Mouse (Mus musculus): ENCODE results near the gene Trim12a. TPM values are rescaled to one million over a fixed set of nuclear protein-coding genes. Genes with fewer than 3 reads are reported as not detected.
"Not testable (repeated sequence)": the region's sequence is repeated elsewhere in the genome, so short reads cannot be mapped to it uniquely, and the experiment has no call there.

The Trim12a gene
- 2.0 and 2.4 TPM in 2 replicates for polyA plus RNA-seq (2012; rRNA removed)
- polyA plus RNA-seq (2014; fragmentation: Nextera tagmentation; extraction: Ambion mirVana): 2.3 and 2.8 TPM in 2 replicates

- 10% methylated on average over 4 of the region's 4 CpGs for WGBS (ENCODE audit: insufficient replicate concordance)
- ATAC-seq (ENCODE audit: insufficient read depth): peak; percentile 95
Measured at GRCm38 (mm10) chr7:104315369-104316080, at the start of gene Trim12a. Gene Trim12a (minus strand): TSS chr7:104315466.

GRCm38 (mm10) chr7:104353600-104353967 lies 38.3 kb upstream of the Trim12a start:
- peak; percentile 44 for ATAC-seq (ENCODE audit: insufficient read depth)

More at GRCm38 (mm10) chr7:104315369-104316080, at the start of gene Trim12a:
- not testable (repeated sequence) for H3K4me1 ChIP-seq (replicated peaks; ENCODE audit: control insufficient read depth in 2 of 2, insufficient read depth in 2 of 2, low read length in 1 of 2); H3K36me3 ChIP-seq (replicated peaks; ENCODE audit: control insufficient read depth, insufficient read depth, low read depth); H3K27me3 ChIP-seq (ENCODE audit: control insufficient read depth, insufficient read depth, low read length); H3K9me3 ChIP-seq (ENCODE audit: control insufficient read depth, low read length); DNase-seq (ENCODE audit: low read depth in 3 of 3, low spot score in 3 of 3)
- peak within 1 kb of the TSS; percentile 58 to 63 for H3K4me3 ChIP-seq (ENCODE audit: insufficient read depth in 1 of 2, low read depth in 2 of 2, low read length in 2 of 2)
- H3K27ac ChIP-seq: peak within 1 kb of the TSS; percentile 27; the same call in 1 of the 2 replicates
- H3K9ac ChIP-seq (replicated peaks): peak within 1 kb of the TSS; percentile 62
- peak within 1 kb of the TSS; percentile 68 for H3K4me2 ChIP-seq (ENCODE audit: low read depth)

GRCm38 (mm10) chr7:104352717-104353599 lies 37.7 kb upstream of the Trim12a start, which contains the start of gene Trim12c:
Gene Trim12c (minus strand): TSS chr7:104353362.
- Histone ChIP-seq H3K27me3 (ENCODE audit: control insufficient read depth, insufficient read depth, low read length) (no peaks in the 10 kb centered on the region), H3K9ac (replicated peaks) (peak within 1 kb of the TSS; percentile 59), H3K27ac (peak within 1 kb of the TSS; percentile 53), H3K9me3 (ENCODE audit: control insufficient read depth, low read length) (no peaks in the 10 kb centered on the region), H3K4me1 (replicated peaks; ENCODE audit: control insufficient read depth in 2 of 2, insufficient read depth in 2 of 2, low read length in 1 of 2) (peaks cover 0 to 9% of the 10 kb centered on the region in 2 experiments; a peak in 2 of 4 replicates), H3K4me3 (ENCODE audit: insufficient read depth in 1 of 2, low read depth in 2 of 2, low read length in 2 of 2) (peak within 1 kb of the TSS; percentile 62 to 77), H3K36me3 (replicated peaks; ENCODE audit: control insufficient read depth, insufficient read depth, low read depth) (no peaks in the 10 kb centered on the region), H3K4me2 (ENCODE audit: low read depth) (peak within 1 kb of the TSS; percentile 74)
- 2% methylated on average over 14 of the region's 14 CpGs for WGBS (ENCODE audit: insufficient replicate concordance)
- ATAC-seq (ENCODE audit: insufficient read depth) (peak; percentile 100), DNase-seq (ENCODE audit: low read depth in 3 of 3, low spot score in 3 of 3) (peak; percentile 68 to 81 (median 78))
- TF ChIP-seq EP300 (IDR thresholded peaks at IDR 0.05; ENCODE audit: low read depth) (peak; percentile 23; the same call in 1 of the 2 replicates), CTCF (IDR thresholded peaks at IDR 0.05; ENCODE audit: low read depth) (no peak)

More at GRCm38 (mm10) chr7:104353600-104353967, 38.3 kb upstream of the Trim12a start:
- H3K9ac ChIP-seq (replicated peaks): no peak overlapping the region
- H3K4me1 ChIP-seq (replicated peaks; ENCODE audit: control insufficient read depth in 2 of 2, insufficient read depth in 2 of 2, low read length in 1 of 2): peaks cover 0 to 9% of the 10 kb centered on the region in 2 experiments; a peak in 2 of 4 replicates
- H3K36me3 ChIP-seq (replicated peaks; ENCODE audit: control insufficient read depth, insufficient read depth, low read depth): no peaks in the 10 kb centered on the region
- H3K27me3 ChIP-seq (ENCODE audit: control insufficient read depth, insufficient read depth, low read length): no peaks in the 10 kb centered on the region
- WGBS (ENCODE audit: insufficient replicate concordance): 63% methylated on average over 2 of the region's 2 CpGs
- H3K4me2 ChIP-seq (ENCODE audit: low read depth): peak overlapping the region; percentile 74
- DNase-seq (ENCODE audit: low read depth in 3 of 3, low spot score in 3 of 3): no peak
- peak overlapping the region; percentile 47; the same call in 1 of the 2 replicates for H3K27ac ChIP-seq
- peak overlapping the region; percentile 62 to 77 for H3K4me3 ChIP-seq (ENCODE audit: insufficient read depth in 1 of 2, low read depth in 2 of 2, low read length in 2 of 2)
- TF ChIP-seq CTCF (IDR thresholded peaks at IDR 0.05; ENCODE audit: low read depth) (no peak), EP300 (IDR thresholded peaks at IDR 0.05; ENCODE audit: low read depth) (no peak)
- no peaks in the 10 kb centered on the region for H3K9me3 ChIP-seq (ENCODE audit: control insufficient read depth, low read length)

- H3K4me3 ChIP-seq (ENCODE audit: insufficient read depth in 1 of 2, low read depth in 2 of 2, low read length in 2 of 2); H3K27me3 ChIP-seq (ENCODE audit: control insufficient read depth, insufficient read depth, low read length); H3K4me2 ChIP-seq (ENCODE audit: low read depth); DNase-seq (ENCODE audit: low read depth in 3 of 3, low spot score in 3 of 3); H3K4me1 ChIP-seq (replicated peaks; ENCODE audit: control insufficient read depth in 2 of 2, insufficient read depth in 2 of 2, low read length in 1 of 2); ATAC-seq (ENCODE audit: insufficient read depth); H3K9ac ChIP-seq (replicated peaks); H3K9me3 ChIP-seq (ENCODE audit: control insufficient read depth, low read length); H3K27ac ChIP-seq; H3K36me3 ChIP-seq (replicated peaks; ENCODE audit: control insufficient read depth, insufficient read depth, low read depth): not testable (repeated sequence)
- WGBS (ENCODE audit: insufficient replicate concordance): 62% methylated on average over 4 of the region's 4 CpGs
Measured at GRCm38 (mm10) chr7:104348043-104348442, 32.8 kb upstream of the Trim12a start.

- 60% methylated on average over 2 of the region's 4 CpGs for WGBS (ENCODE audit: insufficient replicate concordance)
- not testable (repeated sequence) for H3K4me1 ChIP-seq (replicated peaks; ENCODE audit: control insufficient read depth in 2 of 2, insufficient read depth in 2 of 2, low read length in 1 of 2); H3K27ac ChIP-seq; H3K36me3 ChIP-seq (replicated peaks; ENCODE audit: control insufficient read depth, insufficient read depth, low read depth); H3K27me3 ChIP-seq (ENCODE audit: control insufficient read depth, insufficient read depth, low read length); ATAC-seq (ENCODE audit: insufficient read depth); DNase-seq (ENCODE audit: low read depth in 3 of 3, low spot score in 3 of 3); H3K9ac ChIP-seq (replicated peaks); H3K4me2 ChIP-seq (ENCODE audit: low read depth); H3K4me3 ChIP-seq (ENCODE audit: insufficient read depth in 1 of 2, low read depth in 2 of 2, low read length in 2 of 2); H3K9me3 ChIP-seq (ENCODE audit: control insufficient read depth, low read length)
Measured at GRCm38 (mm10) chr7:104340744-104341143, 25.5 kb upstream of the Trim12a start.

- ATAC-seq (ENCODE audit: insufficient read depth); H3K36me3 ChIP-seq (replicated peaks; ENCODE audit: control insufficient read depth, insufficient read depth, low read depth); H3K4me3 ChIP-seq (ENCODE audit: insufficient read depth in 1 of 2, low read depth in 2 of 2, low read length in 2 of 2); H3K4me2 ChIP-seq (ENCODE audit: low read depth); H3K27ac ChIP-seq; H3K27me3 ChIP-seq (ENCODE audit: control insufficient read depth, insufficient read depth, low read length); H3K9ac ChIP-seq (replicated peaks); H3K9me3 ChIP-seq (ENCODE audit: control insufficient read depth, low read length); DNase-seq (ENCODE audit: low read depth in 3 of 3, low spot score in 3 of 3); H3K4me1 ChIP-seq (replicated peaks; ENCODE audit: control insufficient read depth in 2 of 2, insufficient read depth in 2 of 2, low read length in 1 of 2): not testable (repeated sequence)
- WGBS (ENCODE audit: insufficient replicate concordance): 54% methylated on average over 3 of the region's 3 CpGs
Measured at GRCm38 (mm10) chr7:104335547-104335946, 20.3 kb upstream of the Trim12a start.

GRCm38 (mm10) chr7:104329171-104329570 lies 13.9 kb upstream of the Trim12a start, which contains the start of gene Trim34b:
Gene Trim34b (plus strand): TSS chr7:104329471.
- not testable (repeated sequence) for H3K27me3 ChIP-seq (ENCODE audit: control insufficient read depth, insufficient read depth, low read length); H3K27ac ChIP-seq; H3K4me2 ChIP-seq (ENCODE audit: low read depth); H3K4me1 ChIP-seq (replicated peaks; ENCODE audit: control insufficient read depth in 2 of 2, insufficient read depth in 2 of 2, low read length in 1 of 2); H3K9me3 ChIP-seq (ENCODE audit: control insufficient read depth, low read length); ATAC-seq (ENCODE audit: insufficient read depth); H3K36me3 ChIP-seq (replicated peaks; ENCODE audit: control insufficient read depth, insufficient read depth, low read depth); DNase-seq (ENCODE audit: low read depth in 3 of 3, low spot score in 3 of 3); H3K4me3 ChIP-seq (ENCODE audit: insufficient read depth in 1 of 2, low read depth in 2 of 2, low read length in 2 of 2); H3K9ac ChIP-seq (replicated peaks)
- WGBS (ENCODE audit: insufficient replicate concordance): 70% methylated on average over 2 of the region's 2 CpGs

Data from liver, embryonic 14.5 days (tissue).